ENCODE assay signal across 25 mouse cellular contexts in the genomic region with DNA sequence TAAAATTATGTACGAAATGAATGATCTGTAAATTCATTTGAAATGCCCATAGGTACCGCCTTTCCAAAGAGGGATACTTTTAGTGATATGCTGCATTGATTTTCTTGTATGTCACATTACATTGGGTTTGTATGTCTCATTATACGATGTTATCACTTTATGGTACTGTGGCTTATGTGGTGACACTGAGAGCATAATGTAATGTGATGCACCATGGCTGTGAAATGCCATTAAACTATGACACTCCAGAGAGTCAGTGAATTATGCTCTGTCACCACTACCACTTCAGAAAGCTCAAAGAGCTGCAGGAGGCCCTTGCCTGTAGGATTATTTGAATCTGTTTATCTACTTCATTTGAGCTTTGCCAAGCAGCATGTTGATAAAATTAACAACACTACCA.
DNase-seq lines count a peak whose midpoint lies in the region; ATAC-seq lines count a peak whose summit lies in the region.
"Had no signal": no experiment of that assay in that cellular context is flagged by ENCODE, and none has a peak within 500 bp of the region (broad histone marks: within the 10 kb centered on the region; RNA-seq: fewer than 3 reads in every experiment).

No protein-coding gene starts in this region.

- no peak overlapping the region for H3K4me2 ChIP-seq in hindbrain, embryonic 13.5 days
- H3K4me2 ChIP-seq in neural tube, embryonic 14.5 days (ENCODE audit: low read depth, low read length): no peak overlapping the region
- H3K4me2 ChIP-seq: heart, embryonic 12.5 days; kidney, embryonic 15.5 days; limb, embryonic 13.5 days; liver, embryonic 11.5 days; lung, embryonic 15.5 days; midbrain, embryonic 12.5 days had no signal

- no peak overlapping the region for H3K9ac ChIP-seq in hindbrain, embryonic 13.5 days
- no peak overlapping the region for H3K9ac ChIP-seq in neural tube, embryonic 14.5 days (replicated peaks; ENCODE audit: low read depth, low read length)
- H3K9ac ChIP-seq: heart, embryonic 12.5 days; kidney, embryonic 15.5 days; limb, embryonic 13.5 days; lung, embryonic 15.5 days; midbrain, embryonic 12.5 days had no signal

- H3K9me3 ChIP-seq in hindbrain, embryonic 13.5 days: no peaks in the 10 kb centered on the region
- H3K9me3 ChIP-seq in hindbrain, embryonic 10.5 days: no peaks in the 10 kb centered on the region
- no peaks in the 10 kb centered on the region for H3K9me3 ChIP-seq in neural tube, embryonic 14.5 days (ENCODE audit: control insufficient read depth, low read length)
- H3K9me3 ChIP-seq: heart, embryonic 12.5 days; kidney, embryonic 15.5 days; limb, embryonic 13.5 days; lung, embryonic 15.5 days; midbrain, embryonic 12.5 days had no signal

- H3K27ac ChIP-seq in hindbrain, embryonic 13.5 days: no peak overlapping the region
- no peak overlapping the region for H3K27ac ChIP-seq in hindbrain, embryonic 10.5 days
- no peak overlapping the region for H3K27ac ChIP-seq in neural tube, embryonic 14.5 days (ENCODE audit: low read depth, low read length)
- H3K27ac ChIP-seq: heart, adult 2 months; kidney, embryonic 15.5 days; left cerebral cortex, adult 2 months; limb, embryonic 13.5 days; lung, embryonic 15.5 days; midbrain, embryonic 12.5 days had no signal

- peak; percentile 46; the same call in 1 of the 2 replicates for ATAC-seq in hindbrain, embryonic 13.5 days (ENCODE audit: low FRiP score)
- ATAC-seq in neural tube, embryonic 14.5 days (ENCODE audit: low read depth): peak; percentile 78; the same call in 1 of the 2 replicates
- no peak for ATAC-seq in activated CD4-positive, CD25-positive, alpha-beta regulatory T cell, adult 4 months
- ATAC-seq: CD4-positive, CD25-positive, alpha-beta regulatory T cell, adult 4 months; forebrain, embryonic 16.5 days had no signal

- no peaks in the 10 kb centered on the region for H3K27me3 ChIP-seq in hindbrain, embryonic 13.5 days
- H3K27me3 ChIP-seq in hindbrain, embryonic 10.5 days (ENCODE audit: insufficient read depth, poor library complexity, severe bottlenecking): no peaks in the 10 kb centered on the region
- H3K27me3 ChIP-seq in neural tube, embryonic 14.5 days (ENCODE audit: control insufficient read depth, insufficient read depth, low read length): no peaks in the 10 kb centered on the region
- H3K27me3 ChIP-seq: heart, embryonic 12.5 days; kidney, embryonic 15.5 days; limb, embryonic 13.5 days; lung, embryonic 15.5 days; midbrain, embryonic 12.5 days had no signal

- no peak overlapping the region for H3K4me3 ChIP-seq in hindbrain, embryonic 13.5 days
- no peak overlapping the region for H3K4me3 ChIP-seq in hindbrain, embryonic 10.5 days
- H3K4me3 ChIP-seq in neural tube, embryonic 14.5 days (ENCODE audit: low read depth, low read length): no peak overlapping the region
- H3K4me3 ChIP-seq: heart, adult 2 months; heart, embryonic 12.5 days; kidney, embryonic 15.5 days; left cerebral cortex, adult 2 months; limb, embryonic 13.5 days; lung, embryonic 15.5 days; midbrain, embryonic 12.5 days; myocyte had no signal

- no peaks in the 10 kb centered on the region for H3K36me3 ChIP-seq in hindbrain, embryonic 13.5 days
- no peaks in the 10 kb centered on the region for H3K36me3 ChIP-seq in hindbrain, embryonic 10.5 days
- H3K36me3 ChIP-seq in neural tube, embryonic 14.5 days (ENCODE audit: control insufficient read depth, insufficient read depth, low read length): no peaks in the 10 kb centered on the region
- H3K36me3 ChIP-seq: heart, embryonic 12.5 days; kidney, embryonic 15.5 days; limb, embryonic 13.5 days; lung, embryonic 15.5 days; midbrain, embryonic 12.5 days had no signal

- H3K4me1 ChIP-seq in hindbrain, embryonic 13.5 days (replicated peaks): no peaks in the 10 kb centered on the region
- no peaks in the 10 kb centered on the region for H3K4me1 ChIP-seq in hindbrain, embryonic 10.5 days (replicated peaks)
- H3K4me1 ChIP-seq in neural tube, embryonic 14.5 days (ENCODE audit: control insufficient read depth, insufficient read depth, low read length): no peaks in the 10 kb centered on the region
- H3K4me1 ChIP-seq: heart, embryonic 12.5 days; kidney, embryonic 15.5 days; limb, embryonic 13.5 days; lung, embryonic 15.5 days; midbrain, embryonic 12.5 days had no signal

- DNase-seq in hindbrain, embryonic 10.5 days (ENCODE audit: low spot score): no peak
- DNase-seq in brain, adult 2 months (ENCODE audit: low read depth, low spot score): peak; percentile 3
- peak; percentile 6 for DNase-seq in brain, embryonic 18.5 days (ENCODE audit: low read depth, low spot score)
- no peak for DNase-seq in right cerebral cortex, postnatal 4 days
- DNase-seq: adrenal gland, postnatal 25 days; cerebellum, adult 8-10 months; cerebellum, postnatal 36 days; heart, adult 2 months; heart, postnatal 4 days; kidney, adult 18-20 months; kidney, postnatal 25 days; thymus, postnatal 4 days had no signal

- WGBS in hindbrain, embryonic 13.5 days: 68% methylated on average over 3 of the region's 3 CpGs
- 79% methylated on average over 3 of the region's 3 CpGs for WGBS in hindbrain, embryonic 10.5 days
- 57% methylated on average over 3 of the region's 3 CpGs for WGBS in neural tube, embryonic 14.5 days

Comparison
In these comparisons a context has a peak if more than half of its experiments do, and no peak if none do; other contexts are left out.
1. DNase-seq: peak in brain, adult 2 months (single experiment) and brain, embryonic 18.5 days (single experiment); none in hindbrain, embryonic 10.5 days (single experiment) and right cerebral cortex, postnatal 4 days (single experiment).